ENCODE assay signal across 9 mouse cellular contexts in genomic region chr11:117028861-117029568, GRCm38 (mm10).
DNase-seq lines count a peak whose midpoint lies in the region; ATAC-seq and TF ChIP-seq lines count a peak whose summit lies in the region.
"Had no signal": no experiment of that assay in that cellular context is flagged by ENCODE, and none has a peak within 500 bp of the region (broad histone marks: within the 10 kb centered on the region; RNA-seq: fewer than 3 reads in every experiment).

No protein-coding gene starts in this region.

- peak; percentile 49; the same call in 1 of the 2 replicates for ATAC-seq in midbrain, embryonic 12.5 days (ENCODE audit: low FRiP score, low read depth)

- WGBS in embryonic facial prominence, embryonic 10.5 days = 72% methylated on average over 19 of the region's 19 CpGs
- 49% methylated on average over 19 of the region's 19 CpGs for WGBS in midbrain, embryonic 12.5 days

- peaks cover 34% of the 10 kb centered on the region for H3K27me3 ChIP-seq in E14TG2a.4 (ENCODE audit: insufficient read depth, low read length)
- peaks cover 21% of the 10 kb centered on the region for H3K27me3 ChIP-seq in embryonic facial prominence, embryonic 10.5 days (replicated peaks; ENCODE audit: low read depth, poor library complexity, severe bottlenecking)
- 0 out of 2 replicates have a peak, but pooled peaks cover 5% of the 10 kb centered on the region for H3K27me3 ChIP-seq in midbrain, embryonic 12.5 days

- H3K9ac ChIP-seq in midbrain, embryonic 12.5 days (replicated peaks) = no peak overlapping the region
- H3K9ac ChIP-seq: kidney, embryonic 15.5 days had no signal

- no peak overlapping the region; the same call in 1 of the 2 replicates for H3K4me2 ChIP-seq in midbrain, embryonic 12.5 days (replicated peaks)
- H3K4me2 ChIP-seq: kidney, embryonic 15.5 days had no signal

- H3K36me3 ChIP-seq in E14TG2a.4 (ENCODE audit: insufficient read depth, low read length) = no peaks in the 10 kb centered on the region
- H3K36me3 ChIP-seq in embryonic facial prominence, embryonic 10.5 days (replicated peaks) = no peaks in the 10 kb centered on the region
- H3K36me3 ChIP-seq in midbrain, embryonic 12.5 days = no peaks in the 10 kb centered on the region
- H3K36me3 ChIP-seq: kidney, embryonic 15.5 days had no signal

- no peak for TF ChIP-seq CTCF in E14TG2a.4 (conservative IDR thresholded peaks at IDR 0.05; ENCODE audit: low read length)

- H3K4me3 ChIP-seq in E14TG2a.4 (replicated peaks; ENCODE audit: low read length) = peak overlapping the region; percentile 69; the same call in 1 of the 2 replicates
- H3K4me3 ChIP-seq in embryonic facial prominence, embryonic 10.5 days = no peak overlapping the region
- H3K4me3 ChIP-seq in midbrain, embryonic 12.5 days = no peak overlapping the region
- H3K4me3 ChIP-seq: kidney, embryonic 15.5 days had no signal

- no peak for DNase-seq in embryonic facial prominence, embryonic 10.5 days (ENCODE audit: low spot score)
- DNase-seq in layer of hippocampus, adult 9-11 months = peak; percentile 70
- DNase-seq in testis, postnatal 14 days (ENCODE audit: low spot score) = no peak
- no peak for DNase-seq in kidney, postnatal 4 days
- no peak for DNase-seq in testis, postnatal 10 days (ENCODE audit: low spot score)
- no peak for DNase-seq in kidney, postnatal 10 days

- H3K4me1 ChIP-seq in E14TG2a.4 (replicated peaks; ENCODE audit: low read depth, low read length) = peaks cover 51% of the 10 kb centered on the region
- H3K4me1 ChIP-seq in embryonic facial prominence, embryonic 10.5 days = peaks cover 22% of the 10 kb centered on the region
- peaks cover 41% of the 10 kb centered on the region for H3K4me1 ChIP-seq in midbrain, embryonic 12.5 days

- H3K9me3 ChIP-seq in E14TG2a.4 (ENCODE audit: low read length) = no peaks in the 10 kb centered on the region
- 0 out of 2 replicates have a peak, but pooled peaks cover 2% of the 10 kb centered on the region for H3K9me3 ChIP-seq in embryonic facial prominence, embryonic 10.5 days
- H3K9me3 ChIP-seq in midbrain, embryonic 12.5 days = no peaks in the 10 kb centered on the region
- H3K9me3 ChIP-seq: kidney, embryonic 15.5 days had no signal

- H3K27ac ChIP-seq in embryonic facial prominence, embryonic 10.5 days (replicated peaks) = peak overlapping the region; percentile 51; the same call in 1 of the 2 replicates
- H3K27ac ChIP-seq in midbrain, embryonic 12.5 days (replicated peaks) = peak overlapping the region; percentile 73
- H3K27ac ChIP-seq: kidney, embryonic 15.5 days had no signal
